Mouse (Mus musculus) CD4-positive helper T cell, adult 2 months (primary cell): Measurements from ENCODE around the gene Ndufb3.
"Not testable (repeated sequence)": the region's sequence is repeated elsewhere in the genome, so short reads cannot be mapped to it uniquely, and the experiment has no call there.

Experiments
- DNase-seq: peaks from one replicate; pipeline ENCODE4 v3.0.0-alpha.2; 2012; ENCODE audit warnings: low read depth, missing footprints, low spot score

Gene Ndufb3

DNA sequence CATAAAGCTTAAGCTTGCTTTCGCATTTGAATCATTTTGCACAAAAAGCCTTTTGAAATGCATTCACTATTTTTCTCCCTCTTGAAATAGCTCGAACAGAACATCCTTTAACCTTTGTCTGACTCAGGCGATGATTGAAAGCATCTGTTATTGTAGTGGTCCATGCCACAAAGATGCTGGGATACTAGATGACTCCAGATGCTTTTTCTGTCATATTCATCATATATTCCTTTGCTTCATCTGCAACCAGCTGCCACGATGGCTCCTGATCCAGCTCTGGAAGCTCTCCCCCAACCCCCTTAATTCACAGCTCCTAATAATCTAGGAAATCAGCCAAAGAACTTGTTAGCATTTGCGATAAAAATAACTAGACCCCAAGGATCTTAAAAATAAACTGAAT lies 30.9 kb downstream of the Ndufb3 start:
- no peak for DNase-seq

DNA sequence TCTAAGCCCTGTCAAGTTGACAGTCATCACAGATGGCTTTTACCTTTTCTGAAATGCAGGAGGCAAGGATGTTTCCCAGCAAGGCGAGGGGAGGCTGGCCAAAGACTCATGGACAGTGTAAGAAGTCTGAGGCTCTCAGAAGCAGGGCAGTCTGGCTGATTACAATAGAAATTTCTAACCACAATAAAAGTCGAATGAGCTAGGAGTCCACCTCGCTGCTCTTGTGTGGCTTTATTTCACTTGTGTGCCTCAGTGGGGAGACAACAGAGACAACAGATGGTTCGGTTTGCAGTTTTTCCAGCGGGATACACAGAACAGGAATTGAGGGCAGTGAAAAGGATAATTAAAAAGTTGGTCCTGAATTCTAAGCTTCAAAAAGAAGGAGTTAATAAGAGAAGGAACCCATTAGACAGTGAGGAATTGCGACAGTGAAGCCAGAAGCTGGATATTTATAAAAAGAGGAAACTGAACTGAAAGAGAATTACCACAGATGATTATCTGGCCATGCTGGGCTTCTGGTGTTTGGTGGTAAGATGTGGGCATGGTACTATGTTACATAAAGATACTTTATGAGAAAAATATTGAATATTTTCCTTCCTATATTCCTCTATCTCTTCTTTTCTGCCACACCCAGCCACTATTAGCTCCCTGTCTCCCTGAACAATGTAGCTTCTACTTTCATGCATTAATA lies 31.9 kb downstream of the Ndufb3 start:
- DNase-seq: no peak

DNA sequence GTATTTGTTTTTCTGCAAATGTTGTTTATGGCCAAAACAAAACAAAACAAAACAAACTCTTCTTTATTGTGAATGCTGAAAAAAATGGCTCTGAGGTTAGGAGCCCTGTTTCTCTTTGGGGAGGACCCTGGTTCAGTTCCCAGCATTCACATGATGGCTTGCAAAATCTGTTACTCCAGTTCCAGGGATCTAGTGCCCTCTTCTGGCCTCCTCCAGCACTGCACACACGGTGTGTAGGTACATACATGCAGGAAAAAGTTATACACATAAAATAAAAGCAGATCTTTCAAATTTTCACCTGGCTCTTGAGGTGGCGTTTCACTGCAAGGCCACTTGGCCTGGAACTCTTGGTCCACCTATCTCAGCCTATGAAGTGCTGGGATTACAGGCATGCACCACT lies 32.6 kb downstream of the Ndufb3 start:
- DNase-seq: no peak

DNA sequence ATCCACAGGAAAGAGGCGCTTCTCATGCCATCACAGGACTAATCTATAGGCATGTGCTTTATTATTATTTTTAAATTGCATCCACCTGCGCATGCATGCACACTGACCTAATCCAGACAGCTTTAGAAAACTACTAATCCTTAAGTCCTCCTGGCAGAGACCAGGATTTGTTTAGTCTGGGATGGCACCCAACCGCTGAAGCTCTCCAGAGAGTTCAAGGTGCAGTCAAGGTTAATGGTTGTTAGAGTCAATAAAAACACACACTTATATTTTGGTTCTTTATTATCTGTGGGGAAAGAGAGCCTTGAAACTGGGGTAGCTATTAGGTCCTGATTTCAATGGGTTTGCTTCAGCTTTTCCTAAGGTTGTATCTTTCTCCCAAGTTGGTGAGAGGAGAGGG lies 35.1 kb downstream of the Ndufb3 start:
- DNase-seq: no peak

DNA sequence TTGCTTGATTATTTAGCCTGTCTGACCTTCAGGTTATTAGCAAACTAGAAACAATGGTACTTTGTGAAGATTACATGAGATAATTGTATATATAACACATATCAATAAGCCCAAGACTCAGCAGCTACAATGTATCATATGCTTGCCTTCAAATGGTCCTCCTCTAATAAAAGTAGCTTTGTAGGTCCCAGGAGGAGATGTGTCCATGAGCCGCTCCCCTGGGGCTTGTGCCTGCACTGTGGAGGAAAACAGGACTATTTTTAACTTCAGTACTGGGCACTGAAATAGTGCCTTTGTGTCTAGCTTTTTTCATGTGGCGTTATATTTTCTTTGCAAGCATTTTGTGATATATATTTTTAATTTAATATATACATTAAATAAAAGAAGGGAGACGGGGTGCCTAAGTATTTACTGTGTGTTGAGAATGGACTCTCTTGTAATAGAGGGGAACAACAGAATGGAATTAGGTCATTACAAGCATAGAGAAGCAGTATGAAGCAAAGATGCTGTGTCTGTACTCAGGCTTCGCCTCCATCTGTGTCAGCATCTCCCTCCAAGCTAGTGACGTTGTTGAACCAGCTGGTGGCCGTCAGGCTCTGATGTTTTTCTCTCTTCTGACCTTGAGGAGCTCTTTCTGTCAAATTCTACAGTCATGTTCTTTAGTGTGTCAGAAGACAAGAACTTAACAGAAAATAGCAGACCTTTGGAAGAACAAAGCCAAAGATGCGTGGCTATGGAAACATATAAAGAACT lies 36.0 kb downstream of the Ndufb3 start:
- no peak for DNase-seq

DNA sequence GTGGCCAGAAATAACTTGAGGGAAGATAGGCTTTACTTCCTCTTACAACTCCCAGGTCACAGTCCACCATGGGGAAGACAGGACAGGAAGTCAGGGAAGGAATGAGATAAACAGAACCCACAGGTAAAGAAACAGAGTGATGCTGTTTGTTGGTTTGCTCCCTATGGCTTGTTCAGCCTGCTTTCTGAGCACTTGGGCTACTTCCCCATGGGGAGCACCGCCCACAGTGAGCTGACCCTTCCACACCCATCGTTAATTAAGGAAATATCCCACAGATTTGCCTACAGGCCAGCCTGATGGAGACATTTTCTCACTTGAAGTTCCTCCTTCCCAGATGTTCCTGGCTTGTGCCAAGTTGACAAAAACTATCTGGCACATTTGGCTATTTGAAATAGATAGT lies 42.7 kb downstream of the Ndufb3 start:
- DNase-seq: not testable (repeated sequence)
